16 mouse cellular contexts compared by ENCODE assay signal in genomic region chr11:63287766-63288165, GRCm38 (mm10).
"Had no signal": no experiment of that assay in that cellular context is flagged by ENCODE, and none has a peak within 500 bp of the region (broad histone marks: within the 10 kb centered on the region; RNA-seq: fewer than 3 reads in every experiment).

No protein-coding gene starts in this region.

- H3K4me2 ChIP-seq: limb, embryonic 12.5 days; liver, embryonic 13.5 days; neural tube, embryonic 12.5 days; stomach, embryonic 15.5 days had no signal

- H3K4me3 ChIP-seq: limb, embryonic 12.5 days; liver, embryonic 13.5 days; neural tube, embryonic 12.5 days; stomach, embryonic 15.5 days had no signal

- H3K27ac ChIP-seq: limb, embryonic 12.5 days; liver, embryonic 13.5 days; neural tube, embryonic 12.5 days; stomach, embryonic 15.5 days had no signal

- H3K36me3 ChIP-seq: limb, embryonic 12.5 days; liver, embryonic 13.5 days; neural tube, embryonic 12.5 days; stomach, embryonic 15.5 days had no signal

- H3K9me3 ChIP-seq: limb, embryonic 12.5 days; liver, embryonic 13.5 days; neural tube, embryonic 12.5 days; stomach, embryonic 15.5 days had no signal

- H3K9ac ChIP-seq: limb, embryonic 12.5 days; liver, embryonic 13.5 days; liver, postnatal 0 days; neural tube, embryonic 12.5 days; stomach, embryonic 15.5 days had no signal

- ATAC-seq: intestine, embryonic 16.5 days; liver, postnatal 0 days had no signal

- H3K4me1 ChIP-seq: liver, embryonic 13.5 days; neural tube, embryonic 12.5 days; stomach, embryonic 15.5 days had no signal

- DNase-seq: kidney, adult 9 months; kidney, postnatal 25 days; layer of hippocampus, adult 9-11 months; liver; liver, embryonic 13.5 days; liver, postnatal 0 days; lung, postnatal 36 days; midbrain, embryonic 14.5 days; right cerebral cortex, postnatal 4 days; spleen, adult 18-20 months; thymus, adult 2 months; thymus, postnatal 25 days had no signal

- H3K27me3 ChIP-seq: liver, embryonic 13.5 days; neural tube, embryonic 12.5 days; stomach, embryonic 15.5 days had no signal
